Mouse (Mus musculus) brain, embryonic 14.5 days (tissue): ENCODE results near the gene App.

Experiments used
- CTCF ChIP-seq: fragments of 200-500 bp; IDR thresholded peaks from 2 replicates; pipeline ENCODE4 v1.5.1; 2012; ENCODE audit warnings: inconsistent platforms, mild to moderate bottlenecking, moderate library complexity, borderline replicate concordance; ENCODE audit not compliant: insufficient read depth, insufficient read length; ENCODE audit errors: extremely low read depth
- POLR2A ChIP-seq: fragments of 200-500 bp; IDR thresholded peaks from 2 replicates; pipeline ENCODE4 v1.6.1; 2012; ENCODE audit warnings: mild to moderate bottlenecking, inconsistent platforms, borderline replicate concordance; ENCODE audit not compliant: poor library complexity, insufficient read depth, insufficient read length, severe bottlenecking; ENCODE audit errors: extremely low read depth

- TF ChIP-seq CTCF, result no peak
- TF ChIP-seq POLR2A, result no peak
These were observed 66.8 kb downstream of the App start for GRCm38 (mm10) chr16:85106644-85107323.
